Mouse (Mus musculus): Measurements from ENCODE around the gene Fut9. TPM values are rescaled to one million over a fixed set of nuclear protein-coding genes. Genes with fewer than 3 reads are reported as not detected.

Gene Fut9
- polyA plus RNA-seq, 1 experiment from 2014 or later = 0.01 TPM

DNA sequence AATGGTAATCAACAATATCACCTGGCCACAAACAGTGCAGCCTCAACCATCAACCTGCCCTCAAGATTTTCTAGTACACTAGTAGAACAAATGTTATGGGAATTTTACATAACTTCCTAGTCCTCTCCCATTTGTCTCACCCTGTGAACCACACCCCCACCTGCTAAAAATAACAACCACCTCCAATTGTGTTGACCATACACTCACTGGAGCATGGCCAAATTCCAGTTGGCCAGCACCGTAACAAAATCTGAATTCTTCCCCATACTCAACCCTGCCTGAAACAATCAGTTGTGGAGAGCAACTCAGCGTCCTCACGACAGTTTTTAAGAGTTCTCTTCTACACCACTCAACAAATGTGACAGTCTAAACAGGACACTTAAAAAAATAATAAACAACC, 141.3 kb downstream of the Fut9 start:
- ATAC-seq (no peak), DNase-seq (ENCODE audit: low spot score) (no peak)
- no peaks in the 10 kb centered on the region for H3K4me1 ChIP-seq (ENCODE audit: insufficient read depth, low read depth, low read length)
- H3K9me3 ChIP-seq (ENCODE audit: low read length) = no peaks in the 10 kb centered on the region
- no peak overlapping the region for H3K9ac ChIP-seq (replicated peaks; ENCODE audit: low read depth)
- no peaks in the 10 kb centered on the region for H3K27me3 ChIP-seq (replicated peaks; ENCODE audit: insufficient read depth, low read length)
- no peak overlapping the region for H3K4me2 ChIP-seq (replicated peaks; ENCODE audit: low read depth, low read length)
- TF ChIP-seq EP300 (IDR thresholded peaks at IDR 0.05) (no peak), CTCF (IDR thresholded peaks at IDR 0.05) (no peak)
- no peak overlapping the region for H3K27ac ChIP-seq (ENCODE audit: low read length)
- no peaks in the 10 kb centered on the region for H3K36me3 ChIP-seq (ENCODE audit: insufficient read depth, low read length)
- H3K4me3 ChIP-seq (ENCODE audit: low read depth, low read length) = no peak overlapping the region
- WGBS = 45% methylated on average over 3 of the region's 3 CpGs

DNA sequence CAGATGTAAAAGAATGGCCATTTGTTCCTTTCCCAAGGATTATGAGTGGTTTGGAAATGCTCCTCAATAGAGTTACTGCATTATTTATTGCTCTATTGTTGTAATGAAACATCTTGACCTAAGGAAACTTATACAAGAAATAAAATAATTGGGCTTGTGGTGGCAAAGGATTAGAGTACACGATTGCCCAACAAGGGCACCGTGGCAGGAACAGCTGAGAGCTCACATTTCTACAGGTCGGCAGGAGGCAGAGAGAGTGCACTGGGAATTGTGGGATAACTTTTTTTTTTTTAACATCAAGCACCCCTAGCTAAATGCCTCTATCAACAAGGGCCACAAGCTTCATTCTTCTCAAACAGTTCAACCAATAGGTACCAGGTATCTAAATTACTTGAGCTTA, 148.1 kb downstream of the Fut9 start:
- no peak overlapping the region for H3K4me2 ChIP-seq (replicated peaks; ENCODE audit: low read depth, low read length)
- DNase-seq (ENCODE audit: low spot score) (no peak), ATAC-seq (no peak)
- H3K27ac ChIP-seq (ENCODE audit: low read length) = no peak overlapping the region
- H3K27me3 ChIP-seq (replicated peaks; ENCODE audit: insufficient read depth, low read length) = no peaks in the 10 kb centered on the region
- no peaks in the 10 kb centered on the region for H3K4me1 ChIP-seq (ENCODE audit: insufficient read depth, low read depth, low read length)
- 66% methylated on average over 3 of the region's 3 CpGs for WGBS
- no peaks in the 10 kb centered on the region for H3K36me3 ChIP-seq (ENCODE audit: insufficient read depth, low read length)
- H3K9me3 ChIP-seq (ENCODE audit: low read length) = no peaks in the 10 kb centered on the region
- no peak overlapping the region for H3K4me3 ChIP-seq (ENCODE audit: low read depth, low read length)
- no peak for TF ChIP-seq EP300 (IDR thresholded peaks at IDR 0.05)
- TF ChIP-seq CTCF (IDR thresholded peaks at IDR 0.05) = no peak
- H3K9ac ChIP-seq (replicated peaks; ENCODE audit: low read depth) = no peak overlapping the region

DNA sequence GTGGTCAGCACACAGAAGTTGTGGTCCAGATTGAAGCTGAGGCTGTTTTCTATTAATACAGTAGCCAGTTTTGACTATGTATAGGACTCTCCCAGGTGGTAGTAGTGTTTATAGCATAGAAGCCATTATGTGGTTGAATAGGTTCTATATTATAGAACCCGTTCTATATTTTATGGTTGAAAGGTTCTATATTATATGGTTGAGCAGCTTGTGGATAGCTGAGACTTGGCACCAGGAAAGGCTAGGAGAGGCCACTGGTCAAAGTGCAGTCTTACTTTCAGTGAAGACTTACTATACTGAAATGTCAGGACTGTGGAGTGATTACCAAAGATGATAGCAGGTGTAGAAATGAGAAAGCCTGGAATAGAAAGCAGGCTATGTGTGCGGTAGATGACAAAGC, 151.9 kb downstream of the Fut9 start:
- Histone ChIP-seq H3K27me3 (replicated peaks; ENCODE audit: insufficient read depth, low read length) (no peaks in the 10 kb centered on the region), H3K4me1 (ENCODE audit: insufficient read depth, low read depth, low read length) (no peaks in the 10 kb centered on the region), H3K4me3 (ENCODE audit: low read depth, low read length) (no peak overlapping the region), H3K36me3 (ENCODE audit: insufficient read depth, low read length) (no peaks in the 10 kb centered on the region), H3K4me2 (replicated peaks; ENCODE audit: low read depth, low read length) (no peak overlapping the region), H3K27ac (ENCODE audit: low read length) (no peak overlapping the region), H3K9me3 (ENCODE audit: low read length) (no peaks in the 10 kb centered on the region), H3K9ac (replicated peaks; ENCODE audit: low read depth) (no peak overlapping the region)
- no peak for DNase-seq (ENCODE audit: low spot score)
- no peak for ATAC-seq
- TF ChIP-seq EP300 (IDR thresholded peaks at IDR 0.05) = no peak
- WGBS = 76% methylated on average over 2 of the region's 2 CpGs

DNA sequence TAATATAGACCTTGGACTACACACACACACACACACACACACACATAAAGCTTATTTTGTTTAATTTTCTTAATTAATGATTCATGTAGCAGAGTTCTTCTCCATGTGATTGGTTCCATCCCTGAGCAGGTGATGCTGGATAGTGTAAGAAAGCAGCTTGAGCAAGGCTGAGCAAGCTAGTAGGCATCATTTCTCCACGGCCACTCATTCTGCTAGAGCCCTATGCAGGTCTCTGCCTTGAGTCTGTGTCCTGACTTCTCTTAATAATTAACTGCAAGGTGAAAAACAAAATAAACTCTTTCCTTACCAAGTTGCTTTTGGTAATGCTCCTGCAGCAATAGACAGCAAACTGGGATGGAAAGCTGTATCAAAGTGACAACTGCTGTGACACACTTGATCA, 152.5 kb downstream of the Fut9 start:
- Histone ChIP-seq H3K27me3 (replicated peaks; ENCODE audit: insufficient read depth, low read length) (no peaks in the 10 kb centered on the region), H3K4me3 (ENCODE audit: low read depth, low read length) (no peak overlapping the region), H3K4me2 (replicated peaks; ENCODE audit: low read depth, low read length) (no peak overlapping the region), H3K9me3 (ENCODE audit: low read length) (no peaks in the 10 kb centered on the region), H3K27ac (ENCODE audit: low read length) (no peak overlapping the region), H3K4me1 (ENCODE audit: insufficient read depth, low read depth, low read length) (no peaks in the 10 kb centered on the region), H3K36me3 (ENCODE audit: insufficient read depth, low read length) (no peaks in the 10 kb centered on the region), H3K9ac (replicated peaks; ENCODE audit: low read depth) (no peak overlapping the region)
- ATAC-seq (no peak), DNase-seq (ENCODE audit: low spot score) (no peak)
- 59% methylated on average over 1 of the region's 1 CpGs for WGBS
- TF ChIP-seq CTCF (IDR thresholded peaks at IDR 0.05) (no peak), EP300 (IDR thresholded peaks at IDR 0.05) (no peak)

DNA sequence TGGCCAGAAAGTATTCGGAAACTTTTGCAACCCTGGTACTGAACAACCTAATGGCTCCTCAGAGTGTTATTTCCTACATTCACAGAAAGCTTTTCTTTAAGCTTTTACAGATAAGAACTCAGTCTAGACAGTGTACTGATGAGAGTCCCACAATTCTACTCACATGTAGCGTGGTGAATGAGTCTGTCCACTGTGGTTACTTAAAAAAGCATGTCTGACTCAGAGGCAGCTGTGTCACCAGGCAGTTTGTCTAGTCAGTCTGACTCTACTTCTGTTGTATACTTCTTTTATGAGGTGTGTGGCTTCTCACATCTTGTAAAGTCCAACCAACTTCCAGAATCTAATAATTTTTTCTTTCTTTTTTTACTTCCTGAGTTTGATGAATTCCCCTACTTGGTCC, 154.5 kb downstream of the Fut9 start:
- Histone ChIP-seq H3K9me3 (ENCODE audit: low read length) (no peaks in the 10 kb centered on the region), H3K4me1 (ENCODE audit: insufficient read depth, low read depth, low read length) (no peaks in the 10 kb centered on the region), H3K36me3 (ENCODE audit: insufficient read depth, low read length) (no peaks in the 10 kb centered on the region), H3K4me3 (ENCODE audit: low read depth, low read length) (no peak overlapping the region), H3K4me2 (replicated peaks; ENCODE audit: low read depth, low read length) (no peak overlapping the region), H3K9ac (replicated peaks; ENCODE audit: low read depth) (no peak overlapping the region), H3K27ac (ENCODE audit: low read length) (no peak overlapping the region), H3K27me3 (replicated peaks; ENCODE audit: insufficient read depth, low read length) (no peaks in the 10 kb centered on the region)
- ATAC-seq = no peak
- TF ChIP-seq CTCF (IDR thresholded peaks at IDR 0.05) (no peak), EP300 (IDR thresholded peaks at IDR 0.05) (no peak)
- 49% methylated on average over 2 of the region's 2 CpGs for WGBS
- DNase-seq (ENCODE audit: low spot score) = no peak

DNA sequence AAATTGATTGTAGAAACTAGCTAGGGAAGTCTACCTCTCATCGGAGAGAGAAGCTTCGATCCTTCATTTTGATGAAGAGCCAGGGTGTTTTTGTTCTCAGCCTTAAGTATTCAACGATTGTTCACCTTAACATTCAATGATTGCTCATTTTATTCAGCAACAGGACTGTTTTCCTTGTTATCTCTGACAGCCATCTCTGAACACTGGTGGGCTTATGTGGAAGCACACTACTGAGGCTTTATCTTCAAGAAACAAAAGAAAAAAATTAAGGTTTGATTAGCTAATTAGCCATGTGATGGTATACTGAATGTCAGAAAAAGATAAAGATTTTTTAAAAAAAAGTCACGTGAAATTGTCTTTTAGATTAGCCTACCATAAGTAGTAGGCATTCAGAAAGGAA, 158.1 kb downstream of the Fut9 start:
- no peak overlapping the region for H3K27ac ChIP-seq (ENCODE audit: low read length)
- WGBS = 74% methylated on average over 4 of the region's 4 CpGs
- ATAC-seq = no peak

DNA sequence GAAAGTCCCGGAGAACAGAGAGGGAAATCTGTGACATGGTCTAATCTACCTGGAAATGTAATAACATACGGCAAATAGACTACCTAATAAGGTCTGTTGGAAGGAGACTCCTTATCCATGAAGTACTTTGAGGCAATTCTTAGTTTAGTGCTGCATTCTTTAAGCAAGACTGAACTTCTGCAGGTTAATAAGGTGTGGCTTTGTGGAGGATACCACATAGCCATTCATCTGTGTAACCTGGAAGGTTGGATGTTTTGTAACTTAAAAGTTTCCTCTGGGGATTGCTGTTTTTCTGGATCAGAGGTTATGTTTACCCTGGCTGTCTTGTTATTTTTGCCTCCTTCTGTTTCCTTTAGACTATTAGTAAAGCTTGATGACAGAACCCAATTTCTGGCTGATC, 166.8 kb downstream of the Fut9 start:
- H3K27me3 ChIP-seq (replicated peaks; ENCODE audit: insufficient read depth, low read length) = no peaks in the 10 kb centered on the region
- no peak for TF ChIP-seq EP300 (IDR thresholded peaks at IDR 0.05)
- TF ChIP-seq CTCF (IDR thresholded peaks at IDR 0.05) = no peak
- H3K4me3 ChIP-seq (ENCODE audit: low read depth, low read length) = no peak overlapping the region
- DNase-seq (ENCODE audit: low spot score) = no peak
- 83% methylated on average over 2 of the region's 2 CpGs for WGBS
- H3K27ac ChIP-seq (ENCODE audit: low read length) = no peak overlapping the region
- no peak for ATAC-seq
- no peak overlapping the region for H3K9ac ChIP-seq (replicated peaks; ENCODE audit: low read depth)
- H3K9me3 ChIP-seq (ENCODE audit: low read length) = no peaks in the 10 kb centered on the region
- no peak overlapping the region for H3K4me2 ChIP-seq (replicated peaks; ENCODE audit: low read depth, low read length)
- H3K4me1 ChIP-seq (ENCODE audit: insufficient read depth, low read depth, low read length) = no peaks in the 10 kb centered on the region
- no peaks in the 10 kb centered on the region for H3K36me3 ChIP-seq (ENCODE audit: insufficient read depth, low read length)

More for the DNA sequence above, 158.1 kb downstream of the Fut9 start:
- H3K36me3 ChIP-seq (ENCODE audit: insufficient read depth, low read length) = no peaks in the 10 kb centered on the region
- no peak for TF ChIP-seq CTCF (IDR thresholded peaks at IDR 0.05)
- no peak for TF ChIP-seq EP300 (IDR thresholded peaks at IDR 0.05)
- no peaks in the 10 kb centered on the region for H3K4me1 ChIP-seq (ENCODE audit: insufficient read depth, low read depth, low read length)
- DNase-seq (ENCODE audit: low spot score) = no peak
- H3K9me3 ChIP-seq (ENCODE audit: low read length) = no peaks in the 10 kb centered on the region
- no peak overlapping the region for H3K4me2 ChIP-seq (replicated peaks; ENCODE audit: low read depth, low read length)
- H3K9ac ChIP-seq (replicated peaks; ENCODE audit: low read depth) = no peak overlapping the region
- H3K4me3 ChIP-seq (ENCODE audit: low read depth, low read length) = no peak overlapping the region
- no peaks in the 10 kb centered on the region for H3K27me3 ChIP-seq (replicated peaks; ENCODE audit: insufficient read depth, low read length)
